Mouse (Mus musculus): Measurements from ENCODE around the gene Cntfr.
A peak's percentile ranks its signal among the peaks of the same experiment; 100 is the strongest.

Cntfr gene

GRCm38 (mm10) chr4:41648627-41649026, 48.3 kb downstream of the Cntfr start:
- DNase-seq (ENCODE audit: low spot score): no peak

- no peak for DNase-seq (ENCODE audit: low spot score)
These were observed 48.7 kb downstream of the Cntfr start for GRCm38 (mm10) chr4:41648157-41648556.

DNA sequence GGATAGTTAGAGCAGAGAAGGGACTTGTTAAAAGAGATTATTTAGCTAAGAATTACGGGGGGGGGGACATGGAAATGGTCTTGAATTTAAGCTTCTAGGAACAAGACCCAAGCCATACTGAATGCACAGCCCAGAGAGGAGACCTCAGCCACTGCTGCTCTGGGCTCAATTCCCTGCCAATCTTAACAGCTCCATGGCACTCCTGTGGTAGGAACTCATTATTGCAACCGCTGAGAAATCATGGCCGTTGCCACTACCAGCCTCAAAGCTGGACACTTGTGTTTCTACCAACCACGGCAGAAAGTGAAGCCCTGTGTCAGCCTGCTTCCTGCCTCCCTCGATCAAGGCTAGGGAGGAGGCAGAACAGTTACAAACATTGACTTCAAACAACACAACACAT, 51.4 kb downstream of the Cntfr start:
- DNase-seq (ENCODE audit: low spot score): peak; percentile 60

DNA sequence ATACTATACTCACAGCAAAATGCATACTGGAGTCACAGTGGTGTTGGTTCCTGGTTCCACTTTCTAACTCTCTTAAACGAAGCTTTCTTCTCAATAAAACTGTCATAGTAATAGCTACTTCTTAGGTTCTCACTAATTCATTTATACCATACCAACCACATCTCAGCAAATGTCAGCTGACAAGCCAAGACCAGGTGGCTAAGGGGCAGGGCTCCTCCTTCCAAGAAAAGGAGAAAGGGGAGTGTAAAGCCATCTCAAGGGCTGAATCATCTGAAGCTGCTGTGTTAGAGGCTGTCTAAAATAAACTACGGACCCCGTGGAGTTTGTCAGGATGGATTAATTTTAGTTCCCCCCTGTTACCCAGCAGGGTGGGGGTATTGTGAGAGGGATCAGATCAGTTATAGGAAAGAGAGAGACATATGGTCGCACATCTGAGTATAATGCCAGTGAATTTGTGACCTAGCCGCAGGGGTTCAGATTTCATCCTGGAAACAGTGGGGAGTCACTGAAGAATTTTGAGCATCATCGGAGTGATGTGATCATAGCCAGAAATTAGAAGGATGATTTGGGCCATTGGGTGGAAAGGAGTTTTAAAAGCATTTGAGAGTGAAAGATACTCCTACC, 55.6 kb downstream of the Cntfr start:
- no peak for DNase-seq (ENCODE audit: low spot score)

- DNase-seq (ENCODE audit: low spot score): peak; percentile 93
These were observed 56.9 kb downstream of the Cntfr start, which contains the start of gene Enho for GRCm38 (mm10) chr4:41639913-41640507. Gene Enho (minus strand): TSS chr4:41640324.

DNA sequence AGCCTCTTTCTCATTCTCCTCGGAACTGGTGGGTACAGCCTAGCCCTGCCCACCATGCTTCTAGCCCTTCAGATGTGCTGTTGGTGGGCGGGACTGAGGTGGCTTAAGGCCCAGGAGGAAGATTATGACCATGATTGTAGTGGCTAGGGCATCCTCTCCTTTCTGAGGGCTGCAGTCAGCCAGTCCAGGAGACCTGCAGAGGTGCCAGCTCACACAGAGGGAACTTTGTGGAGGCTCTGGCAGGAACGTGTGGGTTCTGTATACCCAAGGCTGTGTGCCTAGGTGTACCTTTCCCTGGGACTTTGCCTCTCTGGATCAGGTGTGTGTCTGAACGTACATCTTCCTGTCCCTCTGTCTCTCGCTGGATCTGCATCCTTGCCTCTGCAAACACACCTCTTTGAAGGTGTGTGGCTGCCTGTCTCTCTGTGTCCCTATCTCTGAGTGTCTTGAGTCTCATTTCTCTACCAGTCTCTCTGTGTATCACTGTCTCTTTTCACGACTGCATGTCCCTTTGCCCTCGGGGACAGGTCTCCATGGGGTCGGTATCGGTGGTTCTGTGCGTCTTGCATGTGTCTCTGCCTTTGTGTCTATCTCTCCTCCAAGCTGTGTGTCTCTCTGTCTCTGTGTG, 57.6 kb downstream of the Cntfr start:
- no peak for DNase-seq (ENCODE audit: low spot score)

- no peak for DNase-seq (ENCODE audit: low spot score)
These were observed 58.1 kb downstream of the Cntfr start for GRCm38 (mm10) chr4:41638828-41639213.

GRCm38 (mm10) chr4:41638186-41638731, 58.6 kb downstream of the Cntfr start:
- no peak for DNase-seq (ENCODE audit: low spot score)

GRCm38 (mm10) chr4:41636882-41637635, 59.8 kb downstream of the Cntfr start:
- no peak for DNase-seq (ENCODE audit: low spot score)

DNA sequence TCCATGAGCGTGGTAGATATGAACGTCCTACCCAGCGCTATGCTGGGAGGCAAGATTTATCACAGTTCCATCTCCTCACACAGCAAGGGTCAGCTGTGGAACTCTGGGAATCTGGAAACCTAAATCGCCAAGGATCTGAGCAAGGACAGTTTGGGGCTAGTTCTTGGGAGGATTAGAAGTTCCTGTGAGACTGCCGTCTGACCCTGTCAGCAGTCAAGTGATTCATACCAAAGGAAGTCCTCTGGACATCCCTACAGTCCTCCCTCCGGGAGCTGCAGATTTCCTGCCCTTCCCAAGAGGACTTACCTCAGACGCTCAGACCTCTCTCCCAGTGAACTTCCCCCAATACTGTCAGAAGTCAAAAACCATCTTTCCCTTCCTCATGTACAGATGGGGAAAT, 60.5 kb downstream of the Cntfr start:
- DNase-seq (ENCODE audit: low spot score): peak; percentile 34

- no peak for DNase-seq (ENCODE audit: low spot score)
These were observed 61.0 kb downstream of the Cntfr start for GRCm38 (mm10) chr4:41635906-41636305.

- no peak for DNase-seq (ENCODE audit: low spot score)
These were observed 61.7 kb downstream of the Cntfr start for GRCm38 (mm10) chr4:41635224-41635623.

DNA sequence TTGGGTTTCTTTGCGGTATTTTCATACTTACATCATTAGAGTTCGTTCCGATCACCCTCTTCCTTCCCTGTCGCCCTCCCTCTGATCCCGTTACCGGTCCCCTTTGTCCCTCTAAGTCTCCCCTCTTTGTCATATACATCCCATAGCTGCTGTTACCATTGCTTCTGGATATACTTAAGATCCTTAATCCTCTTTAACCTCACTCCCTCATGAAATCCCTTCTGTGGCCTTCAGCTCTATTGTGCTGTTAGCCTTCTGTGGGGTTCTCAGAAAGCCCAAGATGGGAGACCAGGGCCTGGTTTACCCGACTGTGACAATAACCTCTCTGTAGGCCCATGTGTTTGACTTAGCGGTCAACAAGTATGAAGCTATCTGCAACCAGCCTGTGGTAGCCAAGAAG, 62.3 kb downstream of the Cntfr start:
- no peak for DNase-seq (ENCODE audit: low spot score)

GRCm38 (mm10) chr4:41633001-41633400, 63.9 kb downstream of the Cntfr start:
- no peak for DNase-seq (ENCODE audit: low spot score)

- peak; percentile 46 for DNase-seq (ENCODE audit: low spot score)
These were observed 65.5 kb downstream of the Cntfr start for GRCm38 (mm10) chr4:41631390-41631789.

GRCm38 (mm10) chr4:41630196-41630595, 66.7 kb downstream of the Cntfr start:
- no peak for DNase-seq (ENCODE audit: low spot score)

GRCm38 (mm10) chr4:41628202-41628927, 68.5 kb downstream of the Cntfr start:
- peak; percentile 62 for DNase-seq (ENCODE audit: low spot score)

DNA sequence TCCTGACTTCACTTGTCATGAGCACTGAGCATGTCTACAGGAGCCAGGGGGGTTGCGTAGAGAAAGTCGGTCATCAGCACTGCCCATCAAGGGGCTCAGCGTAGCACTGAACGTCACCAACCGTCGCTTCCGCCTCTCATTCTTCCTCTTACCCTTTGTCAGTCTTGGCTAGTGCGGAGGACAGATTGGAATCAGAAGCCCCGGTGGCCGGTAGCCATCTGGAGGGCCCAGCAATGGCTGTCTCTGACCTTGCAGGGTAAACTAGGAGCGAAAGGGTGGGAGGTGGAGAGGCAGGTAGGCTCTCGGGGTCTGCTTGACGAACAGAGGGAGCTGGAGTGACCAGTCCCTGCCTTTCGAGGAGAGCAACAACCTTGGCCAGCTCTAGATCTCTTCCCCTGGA, 74.8 kb downstream of the Cntfr start:
- no peak for DNase-seq (ENCODE audit: low spot score)

DNA sequence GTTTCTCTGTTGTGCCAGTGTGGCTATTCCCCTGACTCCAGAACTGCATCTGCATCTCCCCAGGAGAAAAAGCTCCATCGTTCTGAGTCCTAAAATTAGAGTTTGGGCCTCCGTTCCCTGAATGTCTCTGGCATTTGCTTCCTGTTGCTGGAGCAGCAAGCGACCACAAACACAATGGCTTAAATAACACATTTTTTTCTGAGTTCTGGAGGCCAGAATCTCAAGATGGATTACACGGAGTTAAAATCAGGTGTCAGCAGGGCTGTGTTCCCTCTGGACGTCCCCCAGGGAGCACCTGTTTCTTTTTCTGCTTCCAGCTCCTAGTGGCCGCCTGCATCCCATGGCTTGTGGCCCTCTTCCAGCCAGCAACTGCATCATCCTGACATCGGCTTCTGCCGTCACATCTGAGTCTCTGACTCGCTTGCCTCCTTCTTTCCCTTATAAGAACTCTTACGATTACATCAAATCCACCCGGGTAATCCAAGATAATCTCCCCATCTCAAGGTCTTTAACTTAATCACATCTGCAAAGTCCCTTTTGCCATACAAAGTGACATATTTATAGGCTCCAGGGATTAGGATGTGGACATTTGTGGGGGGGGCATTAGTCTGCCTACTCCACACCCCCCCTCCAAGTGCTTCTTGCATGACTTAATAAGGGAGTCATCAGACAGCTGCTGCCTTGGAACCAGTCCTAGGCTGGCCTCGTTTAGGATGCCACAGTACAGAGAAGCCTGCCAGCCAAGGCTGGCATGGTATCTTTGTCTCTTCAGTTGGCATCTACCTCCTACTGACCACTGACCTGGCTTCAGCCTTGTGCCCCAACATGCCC, 77.8 kb downstream of the Cntfr start:
- peak; percentile 57 for DNase-seq (ENCODE audit: low spot score)

GRCm38 (mm10) chr4:41615661-41616599, 81.0 kb downstream of the Cntfr start:
- peak; percentile 62 for DNase-seq (ENCODE audit: low spot score)
